Mouse (Mus musculus) hindbrain, embryonic 14.5 days (tissue): ENCODE measurements at regions not wholly inside any gene's neighbourhood (a gene's known extent, or its start where the extent isn't known, plus 50 kb on each side); places are given as distances from the start of the nearest gene placed in this dataset.

Experiments
- ATAC-seq: fragments of 200-750 bp; cut with Nextera tagmentation; 2 replicates; pipeline ENCODE4 v1.8.0; 2017; ENCODE audit warnings: moderate number of reproducible peaks, mild to moderate bottlenecking, moderate TSS enrichment, moderate library complexity; ENCODE audit not compliant: low FRiP score
- DNase-seq: peaks from one replicate; pipeline ENCODE4 v3.0.0-alpha.2; 2015; ENCODE audit warnings: low spot score
- H3K27ac ChIP-seq: fragments of 300-500 bp; sonication (generic); 2 replicates; pipeline ENCODE4 v1.5.1; 2014; ENCODE audit warnings: mild to moderate bottlenecking, moderate library complexity
- H3K27me3 ChIP-seq: fragments of 300-500 bp; sonication (generic); 2 replicates; pipeline ENCODE4 v1.6.1; 2014; ENCODE audit warnings: mild to moderate bottlenecking, low read length, mixed read lengths; ENCODE audit not compliant: control insufficient read depth, insufficient read depth
- H3K36me3 ChIP-seq: fragments of 300-500 bp; sonication (generic); replicated peaks from 2 replicates; pipeline ENCODE4 v1.6.1; 2014; ENCODE audit not compliant: control insufficient read depth, insufficient read depth
- H3K4me1 ChIP-seq: fragments of 300-500 bp; sonication (generic); replicated peaks from 2 replicates; pipeline ENCODE4 v1.6.1; 2014; ENCODE audit warnings: antibody characterized with exemption, low read length, mixed read lengths; ENCODE audit not compliant: control insufficient read depth, insufficient read depth
- H3K4me2 ChIP-seq: fragments of 300-500 bp; sonication (generic); replicated peaks from 2 replicates; pipeline ENCODE4 v1.6.1; 2014; ENCODE audit warnings: mild to moderate bottlenecking, moderate library complexity
- H3K4me3 ChIP-seq: fragments of 300-500 bp; sonication (generic); replicated peaks from 2 replicates; pipeline ENCODE4 v1.5.1; 2014; ENCODE audit warnings: mild to moderate bottlenecking, low read length
- H3K9ac ChIP-seq: fragments of 300-500 bp; sonication (generic); 2 replicates; pipeline ENCODE4 v1.6.1; 2014
- H3K9me3 ChIP-seq: fragments of 300-500 bp; sonication (generic); 2 replicates; pipeline ENCODE4 v1.6.1; 2016; ENCODE audit warnings: low read length; ENCODE audit not compliant: control insufficient read depth
- WGBS: fragments of 180-500 bp; shearing (Covaris S2); extraction: QIAGEN DNeasy Blood & Tissue Kit; methylation state at CpG from one replicate; pipeline ENCODE4 v1.1.7; 2014; 5-methylcytosine and 5-hydroxymethylcytosine counted together

GRCm38 (mm10) chr10:53438388-53438787 is 58.6 kb upstream of the Cep85l start:
- Histone ChIP-seq H3K9ac (no peak overlapping the region), H3K4me3 (no peak overlapping the region), H3K4me2 (no peak overlapping the region), H3K4me1 (peaks cover 4% of the 10 kb centered on the region; the same call in 1 of the 2 replicates), H3K9me3 (no peaks in the 10 kb centered on the region), H3K36me3 (no peaks in the 10 kb centered on the region), H3K27me3 (no peaks in the 10 kb centered on the region), H3K27ac (no peak overlapping the region)
- DNase-seq (no peak), ATAC-seq (no peak)
- 87% methylated on average over 4 of the region's 4 CpGs for WGBS

- H3K9me3 ChIP-seq = no peaks in the 10 kb centered on the region
- H3K36me3 ChIP-seq = no peaks in the 10 kb centered on the region
- H3K27ac ChIP-seq = no peak overlapping the region
- H3K27me3 ChIP-seq = no peaks in the 10 kb centered on the region
- no peak overlapping the region for H3K9ac ChIP-seq
- 80% methylated on average over 4 of the region's 4 CpGs for WGBS
- H3K4me2 ChIP-seq = no peak overlapping the region
- ATAC-seq (no peak), DNase-seq (no peak)
- peaks cover 4% of the 10 kb centered on the region; the same call in 1 of the 2 replicates for H3K4me1 ChIP-seq
- H3K4me3 ChIP-seq = no peak overlapping the region
Observed at GRCm38 (mm10) chr10:53437724-53438123, 58.0 kb upstream of the Cep85l start.

GRCm38 (mm10) chr10:53436023-53436475 is 56.3 kb upstream of the Cep85l start:
- DNase-seq = no peak

GRCm38 (mm10) chr10:53435181-53435874 is 55.6 kb upstream of the Cep85l start:
- peak; percentile 13; the same call in 1 of the 2 replicates for ATAC-seq

More at GRCm38 (mm10) chr10:53436023-53436475, 56.3 kb upstream of the Cep85l start:
- no peak overlapping the region for H3K4me2 ChIP-seq
- no peaks in the 10 kb centered on the region for H3K27me3 ChIP-seq
- no peak overlapping the region for H3K9ac ChIP-seq
- H3K36me3 ChIP-seq = no peaks in the 10 kb centered on the region
- no peak overlapping the region for H3K4me3 ChIP-seq
- 63% methylated on average over 8 of the region's 8 CpGs for WGBS
- peaks cover 4% of the 10 kb centered on the region; the same call in 1 of the 2 replicates for H3K4me1 ChIP-seq
- ATAC-seq = peak; percentile 31; the same call in 1 of the 2 replicates
- H3K27ac ChIP-seq = no peak overlapping the region
- H3K9me3 ChIP-seq = no peaks in the 10 kb centered on the region

GRCm38 (mm10) chr10:53434376-53435171 is 54.8 kb upstream of the Cep85l start:
- no peak for DNase-seq
- no peak overlapping the region for H3K9ac ChIP-seq
- no peak for ATAC-seq
- H3K4me1 ChIP-seq = peaks cover 6% of the 10 kb centered on the region; the same call in 1 of the 2 replicates
- no peaks in the 10 kb centered on the region for H3K27me3 ChIP-seq
- 72% methylated on average over 13 of the region's 13 CpGs for WGBS
- H3K4me2 ChIP-seq = no peak overlapping the region
- no peak overlapping the region for H3K27ac ChIP-seq
- H3K9me3 ChIP-seq = no peaks in the 10 kb centered on the region
- no peaks in the 10 kb centered on the region for H3K36me3 ChIP-seq
- no peak overlapping the region for H3K4me3 ChIP-seq

More at GRCm38 (mm10) chr10:53435181-53435874, 55.6 kb upstream of the Cep85l start:
- Histone ChIP-seq H3K4me1 (peaks cover 4% of the 10 kb centered on the region; the same call in 1 of the 2 replicates), H3K9ac (no peak overlapping the region), H3K4me2 (no peak overlapping the region), H3K27ac (peak overlapping the region; percentile 41; the same call in 1 of the 2 replicates), H3K36me3 (no peaks in the 10 kb centered on the region), H3K4me3 (no peak overlapping the region), H3K27me3 (no peaks in the 10 kb centered on the region), H3K9me3 (no peaks in the 10 kb centered on the region)
- 54% methylated on average over 14 of the region's 14 CpGs for WGBS
- DNase-seq = no peak

GRCm38 (mm10) chr10:53432794-53433193 is 53.0 kb upstream of the Cep85l start:
- ATAC-seq = no peak
- DNase-seq = no peak
- H3K4me3 ChIP-seq = no peak overlapping the region
- H3K4me1 ChIP-seq = peaks cover 8% of the 10 kb centered on the region; the same call in 1 of the 2 replicates
- no peaks in the 10 kb centered on the region for H3K9me3 ChIP-seq
- no peak overlapping the region for H3K9ac ChIP-seq
- no peak overlapping the region for H3K27ac ChIP-seq
- H3K4me2 ChIP-seq = no peak overlapping the region
- WGBS = 92% methylated on average over 2 of the region's 2 CpGs
- no peaks in the 10 kb centered on the region for H3K27me3 ChIP-seq
- no peaks in the 10 kb centered on the region for H3K36me3 ChIP-seq

- DNase-seq (no peak), ATAC-seq (peak; percentile 61; the same call in 1 of the 2 replicates)
- H3K4me2 ChIP-seq = no peak overlapping the region
- no peak overlapping the region for H3K27ac ChIP-seq
- no peaks in the 10 kb centered on the region for H3K9me3 ChIP-seq
- 47% methylated on average over 7 of the region's 7 CpGs for WGBS
- no peaks in the 10 kb centered on the region for H3K27me3 ChIP-seq
- 0 out of 2 replicates have a peak, but pooled peaks cover 4% of the 10 kb centered on the region for H3K4me1 ChIP-seq
- no peaks in the 10 kb centered on the region for H3K36me3 ChIP-seq
- no peak overlapping the region for H3K9ac ChIP-seq
- H3K4me3 ChIP-seq = no peak overlapping the region
Observed at GRCm38 (mm10) chr10:53429539-53430344, 50.0 kb upstream of the Cep85l start.
